Mouse (Mus musculus) lung, postnatal 10 days (tissue): ENCODE measurements around the gene Mdm2.
"Not testable (repeated sequence)": the region's sequence is repeated elsewhere in the genome, so short reads cannot be mapped to it uniquely, and the experiment has no call there.

ENCODE experiments used
- DNase-seq: peaks from one replicate; pipeline ENCODE4 v3.0.0; 2021

Gene Mdm2

GRCm38 (mm10) chr10:117711408-117711807 lies 850 bp upstream of the Mdm2 start:
- no peak for DNase-seq

GRCm38 (mm10) chr10:117709930-117710603 lies 491 bp downstream of the Mdm2 start:
- DNase-seq, result peak; percentile 88

GRCm38 (mm10) chr10:117709326-117709830 lies 1.2 kb downstream of the Mdm2 start:
- no peak for DNase-seq

GRCm38 (mm10) chr10:117708856-117709255 lies 1.7 kb downstream of the Mdm2 start:
- no peak for DNase-seq

- DNase-seq, result no peak
Measured at GRCm38 (mm10) chr10:117708376-117708775, 2.2 kb downstream of the Mdm2 start.

GRCm38 (mm10) chr10:117707114-117707838 lies 3.3 kb downstream of the Mdm2 start:
- DNase-seq, result no peak

- no peak for DNase-seq
Measured at GRCm38 (mm10) chr10:117706440-117706839, 4.1 kb downstream of the Mdm2 start.

- DNase-seq, result no peak
Measured at GRCm38 (mm10) chr10:117705806-117706205, 4.8 kb downstream of the Mdm2 start.

- DNase-seq, result no peak
Measured at GRCm38 (mm10) chr10:117704964-117705335, 5.6 kb downstream of the Mdm2 start.

GRCm38 (mm10) chr10:117704314-117704963 lies 6.1 kb downstream of the Mdm2 start:
- not testable (repeated sequence) for DNase-seq

GRCm38 (mm10) chr10:117703506-117703905 lies 7.1 kb downstream of the Mdm2 start:
- DNase-seq, result no peak

- DNase-seq, result no peak
Measured at GRCm38 (mm10) chr10:117702024-117702833, 8.3 kb downstream of the Mdm2 start.

- DNase-seq, result no peak
Measured at GRCm38 (mm10) chr10:117701034-117701829, 9.3 kb downstream of the Mdm2 start.

GRCm38 (mm10) chr10:117700450-117700849 lies 10.1 kb downstream of the Mdm2 start:
- DNase-seq, result no peak

GRCm38 (mm10) chr10:117699914-117700313 lies 10.6 kb downstream of the Mdm2 start:
- no peak for DNase-seq

- DNase-seq, result no peak
Measured at GRCm38 (mm10) chr10:117698313-117699138, 12.0 kb downstream of the Mdm2 start.

- DNase-seq, result no peak
Measured at GRCm38 (mm10) chr10:117697561-117698115, 12.9 kb downstream of the Mdm2 start.

GRCm38 (mm10) chr10:117696827-117697560 lies 13.6 kb downstream of the Mdm2 start:
- no peak for DNase-seq

- DNase-seq, result no peak
Measured at GRCm38 (mm10) chr10:117696021-117696826, 14.3 kb downstream of the Mdm2 start.
